Mouse (Mus musculus): ENCODE measurements around the gene Ubald2. TPM values are rescaled to one million over a fixed set of nuclear protein-coding genes. Genes with fewer than 3 reads are reported as not detected.
"Not testable (repeated sequence)": the region's sequence is repeated elsewhere in the genome, so short reads cannot be mapped to it uniquely, and the experiment has no call there.

The Ubald2 gene
- total RNA-seq, 2 experiments from 2014 or later: 35.9 to 40.4 TPM

DNA sequence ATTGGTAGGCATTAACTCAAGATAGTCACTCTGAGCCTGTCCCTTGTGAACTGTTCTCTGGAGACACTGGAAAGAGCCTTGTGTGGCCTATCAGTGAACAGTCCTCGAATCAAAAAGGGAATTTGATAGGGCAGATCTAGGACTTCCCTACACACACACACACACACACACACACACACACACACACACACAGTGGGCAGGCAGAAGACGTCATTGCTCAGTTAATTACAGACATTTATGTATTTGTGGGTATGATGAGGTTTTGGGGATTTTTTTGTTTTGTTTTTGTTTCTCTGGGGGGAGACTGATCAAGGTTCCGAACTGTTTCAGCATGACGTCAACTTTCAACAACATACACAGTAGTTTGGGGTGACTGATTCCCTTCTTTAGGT, 20.3 kb upstream of the Ubald2 start:
- DNase-seq: no peak

DNA sequence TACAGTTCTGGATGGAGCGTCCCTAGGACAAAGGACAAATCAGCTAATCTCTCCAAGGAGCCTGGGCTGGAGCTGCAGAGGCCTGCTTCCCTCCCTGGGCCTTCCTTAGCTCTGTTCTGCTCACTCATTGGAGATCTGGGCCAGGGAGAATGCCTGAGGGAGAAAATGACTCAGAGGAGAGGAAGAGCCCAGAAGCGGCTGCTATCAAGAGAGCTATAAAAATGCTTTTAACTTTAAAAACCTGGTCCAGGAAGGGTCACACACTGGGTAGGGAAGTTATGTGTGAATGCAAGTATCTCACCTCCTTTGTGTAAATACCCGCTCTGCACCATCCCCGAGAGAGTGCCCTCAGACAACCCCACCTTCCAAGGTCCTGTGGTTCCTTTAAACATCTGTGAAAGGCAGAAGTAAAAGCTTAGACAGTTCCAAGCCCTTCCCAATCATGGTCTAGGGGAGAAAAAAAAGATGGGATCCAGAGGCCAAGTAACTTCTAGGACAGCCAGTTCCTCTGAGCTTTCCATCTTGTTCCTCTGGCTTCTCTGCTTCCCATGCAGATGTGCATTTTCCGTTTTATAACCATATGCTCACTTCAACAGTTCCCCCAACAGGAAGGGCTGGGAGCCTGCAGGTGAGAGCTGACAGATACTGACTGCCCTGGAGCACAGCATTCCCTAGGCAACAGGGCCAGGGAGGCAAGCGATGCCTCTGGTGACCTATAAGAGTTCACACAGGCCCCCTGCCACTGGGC, 17.5 kb upstream of the Ubald2 start:
- DNase-seq: peak; percentile 66

DNA sequence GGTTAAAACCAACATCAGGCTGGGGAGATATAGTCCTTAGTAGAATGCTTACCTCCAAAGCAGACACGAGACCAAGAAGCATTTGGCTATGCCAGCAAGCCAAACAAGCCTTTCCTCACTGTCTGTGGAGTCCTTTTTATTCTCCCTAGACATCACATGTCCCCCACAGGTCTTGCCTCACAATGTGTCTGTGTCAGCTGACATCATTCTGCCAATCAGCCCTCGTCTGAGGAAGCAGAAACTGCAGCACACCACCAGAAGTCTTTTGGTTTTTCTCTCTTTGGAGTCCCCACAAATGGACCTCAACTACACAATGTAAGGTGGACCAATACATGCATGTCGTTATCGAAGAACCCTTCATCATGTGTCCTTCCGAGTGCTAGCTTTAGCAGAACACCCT, 16.8 kb upstream of the Ubald2 start:
- no peak for DNase-seq

DNA sequence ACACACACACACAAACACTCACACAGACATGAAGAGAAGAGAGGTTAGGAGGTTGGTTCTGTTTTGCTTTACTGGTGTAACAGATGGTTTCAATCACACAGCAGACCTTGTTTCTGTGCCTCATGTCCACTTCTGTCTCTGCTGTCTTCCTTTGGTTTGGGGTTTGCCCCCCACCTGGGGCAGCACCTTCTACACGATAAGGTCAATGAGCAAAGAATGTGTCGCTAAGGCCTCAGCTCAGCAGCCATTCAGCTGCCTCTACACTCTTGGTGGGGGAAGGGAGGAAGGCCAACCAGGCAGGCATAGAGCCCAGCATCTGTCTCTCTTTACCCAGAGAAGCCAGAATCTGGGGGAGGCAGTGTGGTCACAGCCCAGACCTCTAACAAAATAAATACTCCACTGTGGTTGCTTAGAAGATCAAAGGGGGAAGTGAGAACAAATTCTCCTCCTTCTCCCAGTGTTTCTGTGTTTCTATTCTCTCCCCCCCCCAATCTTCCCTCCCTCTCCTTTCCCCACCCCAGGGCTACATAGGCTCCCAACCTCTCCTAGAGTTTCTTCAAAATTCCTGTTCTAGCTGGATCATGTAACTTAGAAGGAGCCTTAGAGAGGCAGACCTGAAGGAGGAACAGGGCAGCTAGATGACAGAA, 15.6 kb upstream of the Ubald2 start:
- no peak for DNase-seq

DNA sequence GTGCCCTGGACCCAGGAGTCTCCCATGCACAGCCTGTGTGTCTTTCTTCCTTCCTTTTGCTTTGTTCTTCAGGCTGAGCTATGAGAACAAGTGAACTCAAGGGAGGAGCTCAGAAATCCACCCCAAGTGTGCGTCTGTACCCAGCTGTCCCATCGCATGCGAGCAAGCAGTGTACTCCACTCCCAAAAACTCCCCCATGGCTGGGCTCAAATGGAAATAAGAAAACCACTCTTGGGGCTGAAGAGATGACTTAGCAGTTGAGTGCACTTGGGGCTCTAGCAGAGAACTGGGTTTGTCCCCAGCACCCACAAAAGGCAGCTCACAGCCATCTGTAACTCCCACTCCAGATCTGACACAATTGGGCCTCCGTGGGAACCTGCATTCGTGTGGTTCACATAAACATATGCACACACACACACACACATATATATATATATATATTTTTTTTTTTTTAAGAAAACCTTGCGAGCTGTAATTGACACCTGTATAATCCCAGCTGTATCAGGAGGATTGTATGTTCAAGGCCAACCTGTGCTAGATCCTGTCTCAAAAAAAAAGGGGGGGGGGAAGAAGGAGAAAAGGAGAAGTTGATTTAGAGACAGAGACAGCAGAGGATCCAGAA, 14.9 kb upstream of the Ubald2 start:
- no peak for DNase-seq

DNA sequence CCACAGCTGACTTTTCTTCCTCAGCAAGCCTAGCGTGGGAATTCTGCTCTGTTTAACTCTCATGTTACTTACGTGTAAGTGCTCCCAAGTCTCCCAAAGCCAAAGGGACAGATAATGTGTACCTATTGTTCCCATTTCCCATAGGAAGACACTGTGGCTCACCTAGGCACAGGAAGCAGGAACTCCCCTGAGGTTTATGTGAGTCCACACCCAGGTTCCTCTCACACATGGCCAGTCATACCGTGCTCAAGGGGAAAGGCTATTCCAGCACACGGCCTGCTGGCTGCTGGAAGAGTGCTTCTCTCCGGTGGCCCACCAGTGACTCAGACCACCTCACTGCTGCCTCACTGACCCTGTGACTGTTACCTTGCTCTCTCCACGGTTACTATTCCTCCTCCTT, 12.8 kb upstream of the Ubald2 start:
- no peak for DNase-seq

DNA sequence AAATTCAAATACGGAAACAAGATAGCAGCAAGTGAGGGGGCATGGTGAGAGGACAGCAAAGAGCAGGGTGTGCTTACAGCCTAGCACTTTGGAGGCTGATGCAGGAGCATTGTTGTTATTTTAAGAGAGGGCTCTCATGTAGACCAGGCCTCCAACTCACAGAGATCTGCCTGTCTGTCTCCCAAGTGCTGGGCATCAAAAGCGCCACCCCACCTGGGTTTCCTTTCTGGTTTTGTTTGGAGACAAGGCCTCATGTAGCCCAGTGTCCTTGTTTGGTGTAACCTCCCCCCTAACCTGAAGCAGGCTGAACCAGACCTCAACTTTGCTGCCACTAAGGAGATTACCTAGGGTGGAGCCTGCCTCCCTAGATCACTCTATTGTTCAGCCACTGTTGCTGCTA, 11.3 kb upstream of the Ubald2 start:
- DNase-seq: no peak

DNA sequence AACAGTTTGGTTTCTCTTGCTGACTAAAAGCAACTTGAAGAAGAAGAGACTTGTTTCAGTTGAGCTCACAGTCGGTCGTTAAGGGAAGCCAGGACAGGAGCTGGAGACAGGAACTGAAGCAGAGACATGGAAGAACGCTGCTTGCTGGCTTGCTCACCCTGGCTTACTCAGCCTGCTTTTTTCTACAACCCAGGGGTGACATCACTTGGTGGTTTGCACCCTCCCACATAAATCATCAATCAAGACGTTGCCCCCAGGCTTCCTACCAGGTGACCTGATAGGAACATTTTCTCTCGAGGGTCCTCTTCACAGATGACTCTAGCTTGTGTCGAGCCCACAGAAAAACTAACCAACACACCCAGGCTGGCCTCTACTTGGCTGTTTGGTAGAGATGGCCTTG, 10.7 kb upstream of the Ubald2 start:
- no peak for DNase-seq

DNA sequence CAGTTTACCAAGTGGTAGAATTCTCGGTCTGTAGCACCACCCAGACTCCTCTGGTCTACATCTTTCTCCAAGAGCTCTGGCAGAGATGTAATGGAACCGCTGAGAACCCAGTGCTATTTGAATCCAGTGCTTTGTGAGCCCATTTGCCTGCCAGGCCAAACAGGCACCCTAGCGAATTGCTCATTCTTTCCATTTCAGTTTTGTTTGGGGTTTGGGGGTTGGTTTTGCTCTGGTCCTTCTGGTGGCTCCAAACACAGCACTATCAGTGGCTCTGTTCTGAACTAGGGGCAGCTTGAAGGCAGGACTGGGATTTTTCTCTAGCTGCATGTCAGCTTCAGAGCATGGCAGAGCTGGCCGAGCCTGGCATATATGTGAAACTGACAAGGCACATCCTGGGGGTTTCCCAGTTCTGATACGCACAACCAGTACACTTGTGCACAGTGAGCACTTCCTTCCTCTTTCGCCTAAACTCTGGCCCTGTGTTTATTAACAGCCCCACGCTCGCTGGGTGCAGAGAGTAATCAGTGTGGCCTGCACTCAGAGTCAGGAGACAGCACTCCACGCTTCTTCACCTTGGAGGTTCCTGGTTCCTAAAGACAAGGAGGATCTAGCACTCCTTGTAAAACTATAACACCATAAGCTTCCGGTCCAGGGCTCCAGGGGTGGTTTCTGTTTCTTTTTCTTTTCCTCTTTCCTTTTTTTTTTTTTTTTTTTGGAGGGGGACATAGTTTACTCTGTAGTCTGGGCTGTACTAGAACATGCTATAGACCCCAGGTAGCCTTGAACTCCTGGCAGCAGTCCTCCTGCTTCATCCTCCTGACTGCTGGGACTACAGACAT, 9.9 kb upstream of the Ubald2 start:
- no peak for DNase-seq

DNA sequence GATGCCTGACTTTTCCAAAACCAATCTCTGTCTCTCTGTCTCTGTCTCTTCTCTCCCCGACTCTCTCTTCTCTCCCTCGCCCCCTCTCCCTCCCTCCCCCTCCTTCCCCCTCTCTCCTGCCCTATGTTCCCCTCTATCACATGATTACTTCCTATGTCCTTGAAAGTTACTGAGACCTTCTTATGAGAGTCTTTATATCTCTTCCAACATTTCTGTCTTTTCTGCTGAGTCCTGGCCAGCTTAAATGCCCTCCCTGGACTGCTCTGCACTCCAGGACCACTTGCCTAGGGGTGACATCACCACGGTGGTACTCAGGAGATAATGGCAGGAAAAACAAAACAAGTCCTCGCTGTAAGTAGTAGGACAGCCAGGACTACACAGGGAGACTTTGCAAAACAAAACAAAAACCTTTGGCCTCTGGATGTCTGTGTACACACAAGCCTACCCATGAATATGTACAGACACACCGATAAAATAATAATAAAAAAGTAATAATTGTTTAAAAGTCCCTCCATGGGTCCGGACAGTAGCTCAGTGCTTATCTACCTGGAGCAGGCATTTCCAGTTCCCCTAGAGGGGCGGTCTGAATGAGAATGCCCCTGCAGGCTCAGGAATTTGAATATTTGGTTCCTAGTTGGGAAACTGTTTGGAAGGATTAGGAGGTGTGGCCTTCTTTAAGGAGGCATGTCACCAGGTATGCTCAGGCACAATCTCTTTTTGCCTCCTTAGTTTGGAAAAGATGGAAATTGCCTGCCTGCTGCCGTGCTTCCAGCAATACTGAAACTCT, 9.1 kb upstream of the Ubald2 start:
- DNase-seq: no peak

DNA sequence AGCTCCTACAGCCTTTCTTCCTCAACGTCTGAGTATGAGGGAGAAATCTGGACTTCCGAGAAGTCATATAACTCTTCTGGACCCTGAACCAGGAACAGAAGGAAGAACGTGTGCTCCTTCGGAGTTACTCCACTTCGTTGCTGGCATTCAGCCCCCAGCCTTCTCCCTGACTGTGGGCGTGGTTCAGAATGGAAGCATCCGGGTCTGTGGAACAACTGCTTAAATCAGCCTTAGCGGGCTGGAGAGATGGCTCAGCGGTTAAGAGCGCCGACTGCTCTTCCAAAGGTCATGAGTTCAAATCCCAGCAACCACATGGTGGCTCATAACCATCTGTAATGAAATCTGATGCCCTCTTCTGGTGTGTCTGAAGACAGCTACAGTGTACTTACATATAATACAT, 7.6 kb upstream of the Ubald2 start:
- not testable (repeated sequence) for DNase-seq

DNA sequence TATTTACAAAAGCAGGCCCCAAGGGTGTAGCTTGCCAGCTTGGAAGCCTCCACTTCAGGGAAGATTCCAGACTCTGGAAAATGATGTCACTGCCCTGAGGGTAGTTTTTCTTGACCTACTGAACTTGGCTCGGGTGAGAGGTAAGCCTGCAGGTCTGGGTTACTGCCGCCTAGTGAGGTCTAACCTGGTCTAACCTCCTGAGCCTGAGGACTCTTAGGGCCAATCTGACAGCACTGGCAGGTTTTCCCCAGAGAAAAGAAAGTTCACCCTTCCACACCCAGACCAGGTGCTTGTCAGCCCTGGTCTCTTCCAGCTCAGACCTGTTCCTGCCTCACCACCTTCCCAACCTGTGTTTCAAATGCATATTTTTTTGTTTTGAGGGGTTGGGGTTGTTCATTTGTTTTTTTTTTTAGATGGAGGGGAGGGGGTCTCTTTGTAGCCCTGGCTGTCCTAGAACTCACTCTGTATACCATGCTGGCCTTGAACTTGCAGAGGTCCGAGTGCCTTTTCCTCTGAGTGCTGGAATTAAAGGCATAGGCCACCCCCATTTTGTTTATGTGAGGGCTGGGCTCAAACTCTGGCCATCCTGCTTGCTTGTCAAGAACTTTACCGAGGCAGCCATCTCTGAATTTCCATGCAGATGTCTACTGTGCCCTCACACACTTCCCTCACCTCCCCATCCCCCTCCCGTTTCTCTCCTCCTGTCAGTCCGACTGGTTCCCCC, 6.9 kb upstream of the Ubald2 start:
- no peak for DNase-seq

DNA sequence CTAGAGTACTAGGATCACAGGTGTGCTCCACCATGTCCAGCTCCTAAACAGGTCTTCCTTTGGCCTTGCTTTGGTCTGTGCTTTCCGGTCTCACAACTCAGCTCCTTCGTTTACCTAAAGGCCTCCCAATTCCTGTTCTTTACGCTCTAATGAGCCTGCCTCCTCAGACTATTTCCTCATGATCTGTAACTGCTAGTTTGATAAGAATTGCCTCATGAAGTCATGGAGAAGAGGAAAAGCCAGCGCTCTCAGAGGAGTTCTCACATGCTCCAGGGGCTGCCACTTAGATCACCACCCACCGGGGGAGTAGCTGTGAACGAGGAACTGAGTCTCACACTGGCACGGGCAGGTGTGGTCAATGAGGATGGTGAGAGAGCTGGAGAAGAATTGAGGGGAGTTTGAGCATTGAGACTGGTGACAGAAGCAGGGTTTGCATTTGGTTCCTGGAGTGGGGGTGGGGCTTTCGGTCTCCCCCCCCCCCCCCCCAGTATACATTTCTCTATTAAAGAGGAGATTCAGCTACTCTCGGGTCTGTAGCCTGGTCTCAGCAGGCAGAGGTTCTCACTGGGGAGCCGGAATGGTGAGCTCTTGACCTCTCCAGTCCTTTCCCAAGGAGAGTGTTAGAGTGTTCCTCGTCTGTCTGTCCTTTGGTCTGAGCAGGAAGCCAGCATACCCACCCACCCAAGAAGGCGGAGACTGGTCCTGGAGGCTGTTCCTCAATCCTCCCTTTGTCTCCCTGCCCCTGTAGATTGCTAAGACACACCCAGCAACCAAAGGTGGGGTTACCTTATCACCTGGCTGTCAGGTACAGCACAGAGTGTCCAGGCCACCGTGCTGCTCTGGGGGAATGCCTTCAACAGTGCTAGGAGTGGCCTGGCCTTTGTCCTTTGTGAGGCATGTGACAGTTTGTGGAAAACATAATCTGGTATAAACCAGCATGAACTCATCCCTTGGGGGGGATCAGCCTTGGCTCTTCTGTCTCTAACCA, 4.7 kb upstream of the Ubald2 start:
- no peak for DNase-seq

DNA sequence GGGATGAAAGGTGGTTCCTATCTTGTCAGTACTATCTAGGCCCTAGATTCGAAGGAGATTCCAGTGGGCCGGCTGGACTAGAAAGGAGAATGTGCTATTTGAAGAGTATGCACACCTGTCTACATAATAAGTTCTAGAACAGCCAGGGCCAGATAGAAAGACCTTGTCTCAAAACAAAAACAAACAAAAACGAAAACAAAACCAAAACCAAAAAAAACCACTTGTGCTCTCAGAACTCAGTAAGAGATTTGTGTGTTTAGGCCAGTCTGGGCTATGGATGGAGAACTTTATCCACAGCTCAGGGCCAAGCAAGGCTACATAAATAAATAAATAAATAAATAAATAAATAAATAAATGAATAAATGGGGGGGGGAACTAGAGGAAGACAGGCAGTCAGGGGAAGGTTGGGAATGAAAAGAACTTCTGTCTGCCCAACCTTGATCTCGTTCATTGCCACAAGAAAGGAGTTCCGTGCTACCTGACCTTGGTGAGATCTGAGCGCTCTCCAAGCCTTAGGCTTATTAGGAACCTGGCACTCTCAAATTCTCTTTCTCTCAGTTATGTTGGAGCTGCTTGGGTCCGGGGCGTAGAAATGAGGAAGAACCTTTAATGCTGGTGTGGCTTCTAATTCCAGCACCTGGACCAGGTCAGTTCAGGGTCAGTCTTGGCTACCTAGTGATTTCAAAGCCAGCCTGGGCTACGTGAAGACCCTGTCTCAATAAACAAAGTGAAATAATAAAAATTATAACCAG, 3.9 kb upstream of the Ubald2 start:
- no peak for DNase-seq

DNA sequence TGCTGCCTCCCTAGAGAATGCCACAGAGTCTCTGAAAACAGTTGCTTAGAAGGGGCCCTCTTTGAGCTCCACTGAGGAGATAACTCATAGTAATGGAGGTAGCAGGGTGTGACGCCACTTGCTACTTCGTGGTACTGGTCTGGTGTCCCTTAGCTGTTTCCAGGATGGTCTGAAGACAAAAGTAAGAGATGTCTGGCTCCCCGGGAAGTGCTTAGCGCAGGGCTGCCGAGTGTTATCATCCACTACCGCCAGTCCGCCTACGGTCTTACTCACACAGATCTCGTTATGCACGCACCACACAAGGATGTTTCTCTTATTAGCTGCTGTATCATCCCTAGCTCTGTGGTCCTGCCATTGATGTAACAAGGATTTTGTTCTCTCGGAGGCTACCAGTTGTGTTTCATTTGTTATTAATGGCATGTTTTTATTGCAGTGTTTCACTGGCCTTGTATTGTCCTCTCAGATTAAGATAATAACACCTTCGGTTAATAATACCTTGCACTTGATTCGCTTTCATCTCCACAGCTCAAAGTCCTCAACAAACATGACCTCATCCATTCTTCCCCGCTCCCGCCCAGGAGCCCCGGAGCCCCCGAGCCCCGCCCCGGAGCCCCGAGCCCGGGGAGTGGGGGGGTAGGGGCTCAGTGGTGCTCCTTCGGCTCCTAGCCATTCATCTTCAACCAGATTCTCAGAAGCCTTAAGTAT, 3.0 kb upstream of the Ubald2 start:
- no peak for DNase-seq

DNA sequence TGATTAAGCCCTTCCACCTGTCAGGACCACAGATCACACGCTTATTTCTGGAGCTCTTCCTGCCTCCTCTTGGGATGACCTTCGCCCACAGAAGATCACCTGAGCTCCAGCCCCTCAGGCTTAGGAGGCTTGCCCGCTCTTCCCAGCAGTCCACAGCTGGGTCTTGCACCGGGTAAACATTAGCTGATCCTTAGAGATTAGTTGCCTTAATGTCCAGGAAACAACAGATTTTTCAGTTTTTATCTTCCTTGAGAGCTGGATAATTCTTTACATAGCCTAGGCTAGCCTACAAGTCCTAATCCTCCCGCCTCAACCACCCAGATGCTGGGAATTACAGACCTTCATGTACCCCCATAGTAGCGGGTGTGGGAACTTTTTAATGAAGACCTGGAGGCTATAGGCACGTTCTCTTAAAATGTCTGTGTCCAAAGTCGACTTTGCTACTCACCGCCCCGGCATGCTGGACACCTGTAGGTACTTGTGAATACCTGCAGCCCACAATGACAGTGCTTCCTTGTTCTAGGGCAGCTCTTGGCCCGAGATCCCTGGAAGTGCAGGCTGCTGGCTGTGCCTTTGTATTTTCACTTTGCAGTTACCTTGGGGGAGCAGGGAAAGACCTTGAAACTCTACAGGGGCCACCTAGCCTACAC, 2.3 kb upstream of the Ubald2 start:
- no peak for DNase-seq

DNA sequence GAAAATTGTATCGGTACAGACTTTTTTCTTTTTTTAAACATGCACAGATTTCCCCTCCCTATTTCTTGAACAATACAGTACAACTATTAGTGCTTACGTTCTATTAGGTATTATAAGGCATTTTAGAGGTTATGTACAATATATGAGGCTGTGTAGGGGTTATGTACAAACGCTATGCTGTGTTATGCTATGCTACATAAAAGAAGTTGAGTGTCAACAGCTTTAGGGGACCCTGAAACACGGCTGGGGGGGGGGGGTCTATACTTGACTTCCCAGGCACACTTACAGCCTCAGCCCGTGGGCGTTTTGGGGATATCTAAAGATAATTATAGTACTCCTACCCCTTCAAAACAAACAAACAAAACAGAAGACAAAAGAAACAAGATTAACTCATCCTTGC, 1.8 kb upstream of the Ubald2 start:
- DNase-seq: no peak

Data from gastrocnemius, postnatal 25 days (tissue).